Mouse (Mus musculus): ENCODE measurements around the gene Tsn.

Tsn gene

GRCm38 (mm10) chr1:118311622-118312326 lies at the start of gene Tsn:
Tsn (minus strand) TSS chr1:118311739.
- DNase-seq (ENCODE audit: low spot score), result no peak

GRCm38 (mm10) chr1:118359071-118359761 lies 47.7 kb upstream of the Tsn start:
- no peak for DNase-seq (ENCODE audit: low spot score)

- no peak for DNase-seq (ENCODE audit: low spot score)
Measured at GRCm38 (mm10) chr1:118349922-118350321, 38.4 kb upstream of the Tsn start.

- peak; percentile 35 for DNase-seq (ENCODE audit: low spot score)
Measured at GRCm38 (mm10) chr1:118343649-118344435, 32.3 kb upstream of the Tsn start.

- no peak for DNase-seq (ENCODE audit: low spot score)
Measured at GRCm38 (mm10) chr1:118337921-118338320, 26.4 kb upstream of the Tsn start.

- DNase-seq (ENCODE audit: low spot score), result no peak
Measured at GRCm38 (mm10) chr1:118335847-118336246, 24.3 kb upstream of the Tsn start.

- DNase-seq (ENCODE audit: low spot score), result no peak
Measured at GRCm38 (mm10) chr1:118334749-118335713, 23.5 kb upstream of the Tsn start.

- DNase-seq (ENCODE audit: low spot score), result peak; percentile 91
Measured at GRCm38 (mm10) chr1:118321661-118322201, 10.2 kb upstream of the Tsn start, which contains the start of gene Nifk. Nifk (plus strand) TSS chr1:118321839.

- no peak for DNase-seq (ENCODE audit: low spot score)
Measured at GRCm38 (mm10) chr1:118320696-118321095, 9.2 kb upstream of the Tsn start.

- peak; percentile 95 for DNase-seq (ENCODE audit: low spot score)
Measured at GRCm38 (mm10) chr1:118310780-118311621, 538 bp downstream of the Tsn start.

- no peak for DNase-seq (ENCODE audit: low spot score)
Measured at GRCm38 (mm10) chr1:118297719-118298118, 13.8 kb downstream of the Tsn start.

GRCm38 (mm10) chr1:118296673-118297072 lies 14.9 kb downstream of the Tsn start:
- no peak for DNase-seq (ENCODE audit: low spot score)

GRCm38 (mm10) chr1:118294826-118295225 lies 16.7 kb downstream of the Tsn start:
- DNase-seq (ENCODE audit: low spot score), result no peak

- no peak for DNase-seq (ENCODE audit: low spot score)
Measured at GRCm38 (mm10) chr1:118294192-118294591, 17.3 kb downstream of the Tsn start.

GRCm38 (mm10) chr1:118292291-118292690 lies 19.2 kb downstream of the Tsn start:
- DNase-seq (ENCODE audit: low spot score), result no peak

- DNase-seq (ENCODE audit: low spot score), result no peak
Measured at GRCm38 (mm10) chr1:118275139-118275538, 36.4 kb downstream of the Tsn start.

- DNase-seq (ENCODE audit: low spot score), result no peak
Measured at GRCm38 (mm10) chr1:118251931-118252330, 59.6 kb downstream of the Tsn start.

Measured in yolk sac, embryonic 10.5 days (tissue).